Mouse (Mus musculus): Measurements from ENCODE around the gene Hist1h2be. TPM values are rescaled to one million over a fixed set of nuclear protein-coding genes. Genes with fewer than 3 reads are reported as not detected.
"Not testable (repeated sequence)": the region's sequence is repeated elsewhere in the genome, so short reads cannot be mapped to it uniquely, and the experiment has no call there.

The Hist1h2be gene
- polyA plus RNA-seq, 1 experiment from 2014 or later = 3.7 TPM

GRCm38 (mm10) chr13:23551931-23552914, 68.7 kb downstream of the Hist1h2be start:
- Histone ChIP-seq H3K4me1 (peaks cover 24% of the 10 kb centered on the region), H3K4me3 (replicated peaks) (peak overlapping the region; percentile 51), H3K9ac (peak overlapping the region; percentile 39; the same call in 1 of the 2 replicates), H3K27me3 (no peaks in the 10 kb centered on the region), H3K27ac (peak overlapping the region; percentile 94), H3K4me2 (peak overlapping the region; percentile 65), H3K9me3 (replicated peaks) (no peaks in the 10 kb centered on the region), H3K36me3 (no peaks in the 10 kb centered on the region)
- 52% methylated on average over 8 of the region's 8 CpGs for WGBS
- no peak for ATAC-seq (replicated peaks; ENCODE audit: low FRiP score)

GRCm38 (mm10) chr13:23551146-23551834, 69.6 kb downstream of the Hist1h2be start, which contains the start of gene Hist1h4f:
Gene Hist1h4f (minus strand): TSS chr13:23551648.
- peak; percentile 83 for ATAC-seq (replicated peaks; ENCODE audit: low FRiP score)
- not testable (repeated sequence) for H3K9me3 ChIP-seq (replicated peaks); H3K27me3 ChIP-seq; H3K36me3 ChIP-seq
- peak within 1 kb of the TSS; percentile 94 for H3K27ac ChIP-seq
- peak within 1 kb of the TSS; percentile 49 for H3K9ac ChIP-seq
- H3K4me2 ChIP-seq = peak within 1 kb of the TSS; percentile 65
- peaks cover 20% of the 10 kb centered on the region for H3K4me1 ChIP-seq
- peak within 1 kb of the TSS; percentile 51 for H3K4me3 ChIP-seq (replicated peaks)
- under 1% methylated on average over 47 of the region's 47 CpGs for WGBS

GRCm38 (mm10) chr13:23550761-23551145, 70.2 kb downstream of the Hist1h2be start:
- Histone ChIP-seq H3K4me3 (replicated peaks) (peak overlapping the region; percentile 51), H3K27ac (peak overlapping the region; percentile 94), H3K27me3 (no peaks in the 10 kb centered on the region), H3K4me1 (peaks cover 20% of the 10 kb centered on the region), H3K36me3 (no peaks in the 10 kb centered on the region), H3K9me3 (replicated peaks) (no peaks in the 10 kb centered on the region), H3K9ac (peak overlapping the region; percentile 49), H3K4me2 (peak overlapping the region; percentile 65)
- under 1% methylated on average over 3 of the region's 3 CpGs for WGBS
- no peak for ATAC-seq (replicated peaks; ENCODE audit: low FRiP score)

- H3K4me3 ChIP-seq (replicated peaks) = no peak overlapping the region
These were observed 74.2 kb downstream of the Hist1h2be start for GRCm38 (mm10) chr13:23546694-23547093.

GRCm38 (mm10) chr13:23544787-23545120, 76.2 kb downstream of the Hist1h2be start:
- WGBS = under 1% methylated on average over 13 of the region's 14 CpGs
- H3K9ac ChIP-seq = peak overlapping the region; percentile 45
- H3K36me3 ChIP-seq = not testable (repeated sequence)

More at GRCm38 (mm10) chr13:23546694-23547093, 74.2 kb downstream of the Hist1h2be start:
- H3K27ac ChIP-seq = peak overlapping the region; percentile 54
- H3K4me1 ChIP-seq = peaks cover 14% of the 10 kb centered on the region
- no peak for ATAC-seq (replicated peaks; ENCODE audit: low FRiP score)
- H3K4me2 ChIP-seq = no peak overlapping the region
- H3K27me3 ChIP-seq = no peaks in the 10 kb centered on the region
- 64% methylated on average over 5 of the region's 5 CpGs for WGBS
- H3K9me3 ChIP-seq (replicated peaks) = no peaks in the 10 kb centered on the region
- H3K9ac ChIP-seq = no peak overlapping the region
- H3K36me3 ChIP-seq = no peaks in the 10 kb centered on the region

GRCm38 (mm10) chr13:23543965-23544786, 76.7 kb downstream of the Hist1h2be start, which contains the start of gene Hist1h3f:
Gene Hist1h3f (plus strand): TSS chr13:23544052.
- Histone ChIP-seq H3K4me1 (0 out of 2 replicates have a peak, but pooled peaks cover 13% of the 10 kb centered on the region), H3K27me3 (no peaks in the 10 kb centered on the region), H3K27ac (peak within 1 kb of the TSS; percentile 97), H3K9ac (peak within 1 kb of the TSS; percentile 57), H3K36me3 (no peaks in the 10 kb centered on the region), H3K4me2 (peak within 1 kb of the TSS; percentile 74), H3K9me3 (replicated peaks) (no peaks in the 10 kb centered on the region), H3K4me3 (replicated peaks) (peak within 1 kb of the TSS; percentile 52)
- WGBS = under 1% methylated on average over 26 of the region's 45 CpGs
- peak; percentile 93 for ATAC-seq (replicated peaks; ENCODE audit: low FRiP score)

More at GRCm38 (mm10) chr13:23544787-23545120, 76.2 kb downstream of the Hist1h2be start:
- Histone ChIP-seq H3K4me1 (0 out of 2 replicates have a peak, but pooled peaks cover 13% of the 10 kb centered on the region), H3K27ac (peak overlapping the region; percentile 97), H3K4me3 (replicated peaks) (peak overlapping the region; percentile 50), H3K4me2 (peak overlapping the region; percentile 74)
- ATAC-seq (replicated peaks; ENCODE audit: low FRiP score); H3K27me3 ChIP-seq; H3K9me3 ChIP-seq (replicated peaks): not testable (repeated sequence)

GRCm38 (mm10) chr13:23542999-23543607, 77.8 kb downstream of the Hist1h2be start, which contains the start of gene Hist1h2bh:
Gene Hist1h2bh (minus strand): TSS chr13:23543392.
- not testable (repeated sequence) for H3K36me3 ChIP-seq; H3K27me3 ChIP-seq; H3K9me3 ChIP-seq (replicated peaks)
- Histone ChIP-seq H3K4me2 (peak within 1 kb of the TSS; percentile 74), H3K4me1 (peaks cover 16% of the 10 kb centered on the region; the same call in 1 of the 2 replicates), H3K4me3 (replicated peaks) (peak within 1 kb of the TSS; percentile 52), H3K27ac (peak within 1 kb of the TSS; percentile 97), H3K9ac (peak within 1 kb of the TSS; percentile 57)
- peak; percentile 95 for ATAC-seq (replicated peaks; ENCODE audit: low FRiP score)
- under 1% methylated on average over 28 of the region's 42 CpGs for WGBS

- H3K9me3 ChIP-seq (replicated peaks); H3K27me3 ChIP-seq; ATAC-seq (replicated peaks; ENCODE audit: low FRiP score); H3K36me3 ChIP-seq: not testable (repeated sequence)
- Histone ChIP-seq H3K4me2 (peak overlapping the region; percentile 74), H3K27ac (peak overlapping the region; percentile 96), H3K4me3 (replicated peaks) (peak overlapping the region; percentile 52), H3K9ac (peak overlapping the region; percentile 57), H3K4me1 (peaks cover 20% of the 10 kb centered on the region; the same call in 1 of the 2 replicates)
- 5% methylated on average over 3 of the region's 3 CpGs for WGBS
These were observed 78.5 kb downstream of the Hist1h2be start for GRCm38 (mm10) chr13:23542225-23542980.

- no peaks in the 10 kb centered on the region for H3K36me3 ChIP-seq
- 87% methylated on average over 3 of the region's 3 CpGs for WGBS
- H3K4me1 ChIP-seq = peaks cover 28% of the 10 kb centered on the region
- H3K9me3 ChIP-seq (replicated peaks) = no peaks in the 10 kb centered on the region
- H3K27ac ChIP-seq = no peak overlapping the region
- H3K9ac ChIP-seq = no peak overlapping the region
- no peak for ATAC-seq (replicated peaks; ENCODE audit: low FRiP score)
- no peaks in the 10 kb centered on the region for H3K27me3 ChIP-seq
- H3K4me2 ChIP-seq = no peak overlapping the region
- H3K4me3 ChIP-seq (replicated peaks) = no peak overlapping the region
These were observed 79.4 kb downstream of the Hist1h2be start for GRCm38 (mm10) chr13:23541497-23541896.

- ATAC-seq (replicated peaks; ENCODE audit: low FRiP score); H3K9ac ChIP-seq; H3K36me3 ChIP-seq; H3K4me2 ChIP-seq; H3K9me3 ChIP-seq (replicated peaks); H3K27ac ChIP-seq; H3K27me3 ChIP-seq; H3K4me3 ChIP-seq (replicated peaks): not testable (repeated sequence)
- peaks cover 35% of the 10 kb centered on the region for H3K4me1 ChIP-seq
- 85% methylated on average over 1 of the region's 1 CpGs for WGBS
These were observed 81.1 kb downstream of the Hist1h2be start for GRCm38 (mm10) chr13:23539821-23540220.
